Mouse (Mus musculus): Measurements from ENCODE around the gene Cldn10. TPM values are rescaled to one million over a fixed set of nuclear protein-coding genes. Genes with fewer than 3 reads are reported as not detected.
A peak's percentile ranks its signal among the peaks of the same experiment; 100 is the strongest.

Gene Cldn10
- polyA plus RNA-seq, 1 experiment = 0.16 TPM

- no peaks in the 10 kb centered on the region for H3K36me3 ChIP-seq (ENCODE audit: control insufficient read depth, insufficient read depth, low read length)
- no peaks in the 10 kb centered on the region for H3K27me3 ChIP-seq (ENCODE audit: control insufficient read depth, insufficient read depth, low read length)
- H3K27ac ChIP-seq (ENCODE audit: insufficient read depth, low read depth, low read length) = no peak overlapping the region
- no peaks in the 10 kb centered on the region for H3K4me1 ChIP-seq (ENCODE audit: control insufficient read depth, insufficient read depth, insufficient read length, low read length)
- WGBS = 38% methylated on average over 8 of the region's 8 CpGs
- TF ChIP-seq POLR2A (IDR thresholded peaks at IDR 0.05; ENCODE audit: low read depth, low read length) (no peak), CTCF (IDR thresholded peaks at IDR 0.05; ENCODE audit: extremely low read depth, insufficient read length, insufficient replicate concordance, low read depth, low read length) (no peak)
- H3K4me3 ChIP-seq (ENCODE audit: low read depth, low read length) = no peak overlapping the region
Measured at GRCm38 (mm10) chr14:118907592-118907991, 119.9 kb downstream of the Cldn10 start.

- TF ChIP-seq POLR2A (IDR thresholded peaks at IDR 0.05; ENCODE audit: low read depth, low read length) (no peak), CTCF (IDR thresholded peaks at IDR 0.05; ENCODE audit: extremely low read depth, insufficient read length, insufficient replicate concordance, low read depth, low read length) (no peak)
- no peak overlapping the region for H3K4me3 ChIP-seq (ENCODE audit: low read depth, low read length)
- no peaks in the 10 kb centered on the region for H3K36me3 ChIP-seq (ENCODE audit: control insufficient read depth, insufficient read depth, low read length)
- no peak overlapping the region for H3K27ac ChIP-seq (ENCODE audit: insufficient read depth, low read depth, low read length)
- no peaks in the 10 kb centered on the region for H3K27me3 ChIP-seq (ENCODE audit: control insufficient read depth, insufficient read depth, low read length)
- WGBS = 62% methylated on average over 8 of the region's 8 CpGs
- no peaks in the 10 kb centered on the region for H3K4me1 ChIP-seq (ENCODE audit: control insufficient read depth, insufficient read depth, insufficient read length, low read length)
Measured at GRCm38 (mm10) chr14:118909872-118910271, 122.2 kb downstream of the Cldn10 start.

- WGBS = 40% methylated on average over 29 of the region's 29 CpGs
- Histone ChIP-seq H3K27ac (ENCODE audit: insufficient read depth, low read depth, low read length) (peak overlapping the region; percentile 29; the same call in 1 of the 2 replicates), H3K4me1 (ENCODE audit: control insufficient read depth, insufficient read depth, insufficient read length, low read length) (no peaks in the 10 kb centered on the region)
Measured at GRCm38 (mm10) chr14:118910332-118911222, 122.9 kb downstream of the Cldn10 start.

GRCm38 (mm10) chr14:118911521-118911920, 123.8 kb downstream of the Cldn10 start:
- Histone ChIP-seq H3K36me3 (ENCODE audit: control insufficient read depth, insufficient read depth, low read length) (no peaks in the 10 kb centered on the region), H3K4me3 (ENCODE audit: low read depth, low read length) (no peak overlapping the region), H3K27me3 (ENCODE audit: control insufficient read depth, insufficient read depth, low read length) (no peaks in the 10 kb centered on the region), H3K27ac (ENCODE audit: insufficient read depth, low read depth, low read length) (no peak overlapping the region), H3K4me1 (ENCODE audit: control insufficient read depth, insufficient read depth, insufficient read length, low read length) (no peaks in the 10 kb centered on the region)
- TF ChIP-seq POLR2A (IDR thresholded peaks at IDR 0.05; ENCODE audit: low read depth, low read length) (no peak), CTCF (IDR thresholded peaks at IDR 0.05; ENCODE audit: extremely low read depth, insufficient read length, insufficient replicate concordance, low read depth, low read length) (no peak)
- 90% methylated on average over 6 of the region's 6 CpGs for WGBS

More at GRCm38 (mm10) chr14:118910332-118911222, 122.9 kb downstream of the Cldn10 start:
- no peaks in the 10 kb centered on the region for H3K27me3 ChIP-seq (ENCODE audit: control insufficient read depth, insufficient read depth, low read length)
- H3K36me3 ChIP-seq (ENCODE audit: control insufficient read depth, insufficient read depth, low read length) = no peaks in the 10 kb centered on the region
- peak overlapping the region; percentile 43 for H3K4me3 ChIP-seq (ENCODE audit: low read depth, low read length)
- TF ChIP-seq CTCF (IDR thresholded peaks at IDR 0.05; ENCODE audit: extremely low read depth, insufficient read length, insufficient replicate concordance, low read depth, low read length) = peak; percentile 60; the same call in 1 of the 2 replicates
- TF ChIP-seq POLR2A (IDR thresholded peaks at IDR 0.05; ENCODE audit: low read depth, low read length) = no peak

DNA sequence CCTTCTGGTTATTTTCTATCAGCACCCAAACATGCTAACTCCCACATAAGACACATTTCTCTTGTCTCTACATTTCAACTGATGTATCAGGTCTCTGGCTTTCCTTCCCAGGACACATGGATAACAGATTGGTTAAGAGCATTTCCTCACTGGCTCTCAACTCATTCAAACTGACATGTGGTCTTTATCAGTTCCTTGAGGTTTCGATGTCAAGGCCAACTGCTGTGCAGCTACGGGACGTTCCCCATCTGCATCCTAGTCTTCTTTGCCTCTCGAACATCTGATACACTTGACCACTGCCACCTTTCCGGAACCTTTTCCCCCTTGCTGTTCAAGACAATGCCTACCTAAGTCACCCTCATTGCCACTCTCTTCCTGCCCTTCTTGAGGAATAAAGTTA, 125.9 kb downstream of the Cldn10 start:
- TF ChIP-seq POLR2A (IDR thresholded peaks at IDR 0.05; ENCODE audit: low read depth, low read length) (no peak), CTCF (IDR thresholded peaks at IDR 0.05; ENCODE audit: extremely low read depth, insufficient read length, insufficient replicate concordance, low read depth, low read length) (no peak)

GRCm38 (mm10) chr14:118919025-118919424, 131.3 kb downstream of the Cldn10 start:
- 54% methylated on average over 8 of the region's 8 CpGs for WGBS
- no peak for TF ChIP-seq CTCF (IDR thresholded peaks at IDR 0.05; ENCODE audit: extremely low read depth, insufficient read length, insufficient replicate concordance, low read depth, low read length)
- no peak for TF ChIP-seq POLR2A (IDR thresholded peaks at IDR 0.05; ENCODE audit: low read depth, low read length)
- no peak overlapping the region for H3K27ac ChIP-seq (ENCODE audit: insufficient read depth, low read depth, low read length)
- H3K4me3 ChIP-seq (ENCODE audit: low read depth, low read length) = no peak overlapping the region
- peaks cover 18% of the 10 kb centered on the region for H3K27me3 ChIP-seq (ENCODE audit: control insufficient read depth, insufficient read depth, low read length)
- H3K36me3 ChIP-seq (ENCODE audit: control insufficient read depth, insufficient read depth, low read length) = no peaks in the 10 kb centered on the region
- peaks cover 9% of the 10 kb centered on the region for H3K4me1 ChIP-seq (ENCODE audit: control insufficient read depth, insufficient read depth, insufficient read length, low read length)

More for the DNA sequence above, 125.9 kb downstream of the Cldn10 start:
- 79% methylated on average over 5 of the region's 5 CpGs for WGBS
- H3K27me3 ChIP-seq (ENCODE audit: control insufficient read depth, insufficient read depth, low read length) = no peaks in the 10 kb centered on the region
- no peak overlapping the region for H3K4me3 ChIP-seq (ENCODE audit: low read depth, low read length)
- no peaks in the 10 kb centered on the region for H3K36me3 ChIP-seq (ENCODE audit: control insufficient read depth, insufficient read depth, low read length)
- H3K4me1 ChIP-seq (ENCODE audit: control insufficient read depth, insufficient read depth, insufficient read length, low read length) = no peaks in the 10 kb centered on the region
- H3K27ac ChIP-seq (ENCODE audit: insufficient read depth, low read depth, low read length) = no peak overlapping the region

DNA sequence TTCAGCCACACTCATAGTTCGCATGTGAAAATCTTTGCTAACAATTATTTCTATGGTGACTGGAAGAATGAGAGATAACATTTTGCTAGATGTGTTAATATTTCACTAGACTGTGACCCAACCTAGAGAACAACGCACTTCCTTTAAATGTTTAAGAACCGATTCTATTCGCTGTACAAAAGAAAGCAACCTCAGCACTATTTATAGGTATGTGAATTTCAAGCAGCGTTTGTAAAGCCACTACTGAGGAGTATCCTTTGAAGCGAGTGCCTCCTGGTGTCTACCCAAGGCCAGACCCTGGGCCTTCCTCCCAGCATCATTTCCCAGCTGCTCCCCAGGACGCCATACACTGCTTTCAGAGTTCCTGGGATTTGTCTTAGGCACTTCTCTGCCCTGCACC, 132.9 kb downstream of the Cldn10 start:
- Histone ChIP-seq H3K27ac (ENCODE audit: insufficient read depth, low read depth, low read length) (no peak overlapping the region), H3K4me3 (ENCODE audit: low read depth, low read length) (no peak overlapping the region), H3K27me3 (ENCODE audit: control insufficient read depth, insufficient read depth, low read length) (peaks cover 30% of the 10 kb centered on the region), H3K36me3 (ENCODE audit: control insufficient read depth, insufficient read depth, low read length) (no peaks in the 10 kb centered on the region), H3K4me1 (ENCODE audit: control insufficient read depth, insufficient read depth, insufficient read length, low read length) (peaks cover 14% of the 10 kb centered on the region)
- TF ChIP-seq POLR2A (IDR thresholded peaks at IDR 0.05; ENCODE audit: low read depth, low read length) = no peak
- no peak for TF ChIP-seq CTCF (IDR thresholded peaks at IDR 0.05; ENCODE audit: extremely low read depth, insufficient read length, insufficient replicate concordance, low read depth, low read length)
- WGBS = 31% methylated on average over 7 of the region's 7 CpGs
